Mouse (Mus musculus) liver, postnatal 0 days (tissue): Measurements from ENCODE around the gene Susd4.

Experiments
- CTCF ChIP-seq: sonication (generic); IDR thresholded peaks from 2 replicates; pipeline ENCODE4 v1.5.1; 2016; ENCODE audit warnings: antibody characterized with exemption, low read depth
- EP300 ChIP-seq: IDR thresholded peaks from 2 replicates; pipeline ENCODE4 v1.6.1; 2016; ENCODE audit warnings: antibody characterized with exemption, low read depth, mild to moderate bottlenecking

- TF ChIP-seq CTCF, result no peak
- no peak for TF ChIP-seq EP300
Observed at GRCm38 (mm10) chr1:182937486-182938120, 173.9 kb downstream of the Susd4 start.
